Mouse (Mus musculus) erythroid progenitor cell, adult 5-6 weeks (primary cell): Measurements from ENCODE around the gene Itm2c. TPM values are rescaled to one million over a fixed set of nuclear protein-coding genes. Genes with fewer than 3 reads are reported as not detected.

Experiments used
- ATAC-seq: replicated peaks from 2 replicates; pipeline ENCODE4 v1.8.0; 2016; ENCODE audit warnings: moderate number of reproducible peaks, mild to moderate bottlenecking, moderate TSS enrichment, inconsistent platforms; ENCODE audit not compliant: poor library complexity, low FRiP score, severe bottlenecking
- total RNA-seq, 2 experiments: library from RNA; stranded (forward) in 1 of 2; stranded (reverse) in 1 of 2; fragments of 150-400 nt in 1 of 2; fragments of 186-747, 209-891 nt in 1 of 2; gene quantifications; 2 replicates each; pipeline versions ENCODE4 v1.2.3 to v1.2.4; 2015 to 2017; ENCODE audit warnings: low replicate concordance in 2 of 2

Itm2c gene
- total RNA-seq (2015; ENCODE audit: low replicate concordance) (3.4 and 9.4 TPM in 2 replicates), total RNA-seq (2017; ENCODE audit: low replicate concordance) (6.3 and 12.1 TPM in 2 replicates)

GRCm38 (mm10) chr1:85894231-85894747 is at the start of gene Itm2c:
Itm2c (plus strand) TSS chr1:85894281.
- ATAC-seq: peak; percentile 82; the same call in 1 of the 2 replicates

DNA sequence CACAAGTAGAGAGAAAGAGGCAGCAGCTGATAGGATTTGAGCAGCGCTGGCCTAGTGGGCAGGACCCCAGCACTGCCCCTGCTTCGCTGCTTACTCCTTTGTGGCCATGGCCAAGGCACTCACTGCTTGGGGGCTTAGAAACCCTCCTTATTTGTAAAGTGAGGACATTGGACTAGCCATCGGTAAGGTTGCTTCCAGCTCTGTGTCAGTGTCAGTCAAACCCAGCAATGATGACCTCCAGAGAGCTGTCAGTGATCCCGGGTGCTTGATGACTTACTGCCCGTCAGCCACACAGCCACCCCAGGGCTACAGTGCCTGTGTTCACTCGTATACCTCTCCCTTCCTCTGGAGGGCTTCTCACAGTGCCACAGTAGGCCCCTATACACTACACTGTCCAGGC is 49.1 kb upstream of the Itm2c start:
- ATAC-seq: no peak

GRCm38 (mm10) chr1:85845476-85845875 is 48.6 kb upstream of the Itm2c start:
- ATAC-seq: no peak

- no peak for ATAC-seq
Observed at GRCm38 (mm10) chr1:85849016-85849415, 45.1 kb upstream of the Itm2c start.

DNA sequence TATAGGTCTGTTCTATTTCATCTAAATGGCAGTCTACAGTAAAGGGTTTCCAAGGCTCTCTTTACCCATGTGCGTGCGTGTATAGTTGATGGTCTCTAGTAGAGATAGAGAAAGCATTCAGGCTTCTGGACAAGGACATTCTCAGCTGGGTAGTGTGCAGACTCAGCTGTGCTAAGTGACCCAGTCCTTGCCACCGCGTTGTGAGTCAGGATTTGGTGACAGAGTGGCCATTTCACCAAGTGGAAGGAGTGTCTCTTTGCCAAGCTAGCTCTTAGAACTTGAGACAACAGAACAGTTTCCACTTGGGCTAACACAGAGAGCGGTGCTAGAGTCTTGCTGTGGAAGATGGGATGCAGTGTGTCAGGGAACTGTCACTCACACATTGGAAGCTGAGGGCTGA is 43.2 kb upstream of the Itm2c start:
- no peak for ATAC-seq

GRCm38 (mm10) chr1:85852996-85853689 is 40.9 kb upstream of the Itm2c start:
- peak; percentile 73 for ATAC-seq

- ATAC-seq: no peak
Observed at GRCm38 (mm10) chr1:85853865-85854264, 40.2 kb upstream of the Itm2c start.

DNA sequence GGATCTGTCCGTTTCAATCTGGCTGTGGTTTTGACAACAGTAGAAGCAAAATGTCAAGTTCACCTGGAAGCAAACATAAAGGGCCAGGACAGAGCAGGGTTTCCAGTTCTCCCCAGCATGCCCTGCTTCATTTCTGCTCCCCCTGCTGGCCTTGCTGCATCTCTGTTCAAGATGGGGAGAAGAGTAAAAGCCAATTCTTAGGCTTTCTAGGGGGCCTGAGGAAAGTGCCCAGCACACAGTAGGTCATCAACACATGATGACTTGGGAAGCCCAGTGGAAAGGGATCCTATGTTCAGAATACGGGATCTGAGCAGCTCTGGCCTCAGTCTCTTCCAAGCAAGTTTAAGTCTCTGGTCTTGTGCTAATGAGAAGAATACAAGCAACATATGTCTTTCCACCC is 39.6 kb upstream of the Itm2c start:
- no peak for ATAC-seq

GRCm38 (mm10) chr1:85856266-85856665 is 37.8 kb upstream of the Itm2c start:
- no peak for ATAC-seq

DNA sequence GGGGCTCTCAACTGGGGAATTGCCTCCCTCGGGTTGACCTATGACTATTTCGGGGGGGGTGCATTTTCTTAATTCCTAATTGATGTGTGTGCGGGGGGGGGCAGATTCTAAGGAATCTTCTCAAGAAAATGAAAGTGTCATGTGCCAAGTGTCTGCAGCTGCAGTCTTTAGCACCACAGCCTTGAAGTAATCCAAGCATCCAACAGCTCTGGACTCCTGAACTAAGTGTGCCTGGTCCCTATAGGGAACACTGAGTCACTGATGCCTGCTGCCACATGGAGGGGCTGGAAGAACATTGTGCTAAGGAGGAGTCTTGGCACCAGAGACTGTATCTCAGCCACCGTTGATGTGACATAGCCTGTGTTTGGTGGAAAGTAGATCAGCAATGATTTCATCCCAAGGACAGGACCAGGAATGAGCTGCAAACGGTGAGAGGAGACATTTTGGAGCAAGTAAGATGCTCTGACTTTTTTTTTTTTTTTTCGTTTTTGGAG is 36.8 kb upstream of the Itm2c start:
- no peak for ATAC-seq

DNA sequence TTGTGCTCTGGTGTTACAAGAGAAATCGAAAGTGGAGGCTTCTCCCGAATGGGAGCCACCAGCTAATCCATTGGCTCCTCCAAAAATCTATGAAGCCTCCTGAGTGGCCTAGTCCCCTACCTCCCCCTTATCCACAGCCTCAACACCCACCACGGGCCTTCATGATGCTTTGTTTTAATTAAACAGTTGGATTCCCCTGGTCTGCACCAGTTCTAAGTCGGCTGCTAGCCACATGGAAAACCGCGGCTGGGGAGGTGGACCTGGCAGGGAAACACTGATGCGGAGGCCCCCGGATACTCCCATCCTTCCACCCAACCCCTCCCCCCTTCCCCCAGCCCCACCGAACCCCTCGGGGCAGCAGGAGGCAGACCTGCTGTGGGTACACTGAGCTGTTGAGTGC is 29.7 kb upstream of the Itm2c start:
- no peak for ATAC-seq

- no peak for ATAC-seq
Observed at GRCm38 (mm10) chr1:85870001-85870400, 24.1 kb upstream of the Itm2c start.

GRCm38 (mm10) chr1:85870546-85870945 is 23.5 kb upstream of the Itm2c start:
- no peak for ATAC-seq

DNA sequence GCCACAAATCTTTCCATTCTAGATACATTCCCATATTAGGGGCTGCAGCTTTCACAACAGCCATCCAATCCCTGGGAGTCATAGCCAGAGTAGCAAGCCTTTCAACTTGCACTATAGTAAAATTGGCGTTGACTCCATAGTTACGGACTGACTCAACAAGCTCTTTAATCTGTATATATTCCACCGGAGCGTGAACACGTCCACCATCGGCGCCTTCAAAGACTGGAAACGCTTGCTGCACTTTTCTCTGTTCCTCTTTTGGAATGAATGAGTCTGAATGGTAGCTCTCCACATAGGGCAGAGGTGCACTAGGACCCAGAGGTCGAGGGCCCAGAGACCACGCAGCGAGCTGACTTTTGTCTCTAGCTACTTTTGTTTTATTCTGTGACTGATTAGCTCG is 12.1 kb upstream of the Itm2c start:
- ATAC-seq: no peak

GRCm38 (mm10) chr1:85887221-85887620 is 6.9 kb upstream of the Itm2c start:
- no peak for ATAC-seq

DNA sequence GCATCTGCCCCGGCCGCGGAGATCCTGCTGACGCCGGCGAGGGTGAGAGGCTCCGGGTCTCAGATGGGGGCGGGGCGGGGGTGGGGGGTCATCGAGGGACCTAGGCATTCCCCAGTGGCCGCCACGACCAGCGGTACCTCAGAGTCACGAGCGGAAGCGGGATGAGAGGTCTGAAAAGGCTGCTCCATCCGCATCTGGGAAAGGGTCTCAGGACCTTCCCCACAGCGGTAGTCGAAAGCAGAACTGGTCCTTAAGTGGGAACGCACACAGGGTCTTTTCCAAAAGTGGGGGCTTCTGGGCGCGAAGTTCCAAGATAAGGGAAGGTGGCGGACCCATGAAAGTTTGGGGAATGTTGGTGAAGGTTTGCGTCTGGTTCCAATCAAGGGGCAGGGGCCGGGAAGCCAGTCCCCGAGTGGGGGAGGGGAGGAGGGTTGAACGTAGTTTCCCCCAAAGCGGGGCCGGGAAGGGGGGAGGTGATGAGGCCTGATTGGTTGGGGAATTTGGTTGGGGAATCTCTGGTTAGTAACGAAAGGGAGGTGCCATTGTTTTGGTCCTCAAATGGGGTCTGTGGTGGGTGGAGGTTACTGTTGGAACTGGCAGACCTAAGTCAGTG is 773 bp downstream of the Itm2c start:
- ATAC-seq: no peak

GRCm38 (mm10) chr1:85895391-85895837 is 1.3 kb downstream of the Itm2c start:
- ATAC-seq: 0 out of 2 replicates have a peak, but pooled peaks have one; percentile 33

- no peak for ATAC-seq
Observed at GRCm38 (mm10) chr1:85896110-85896509, 2.0 kb downstream of the Itm2c start.

DNA sequence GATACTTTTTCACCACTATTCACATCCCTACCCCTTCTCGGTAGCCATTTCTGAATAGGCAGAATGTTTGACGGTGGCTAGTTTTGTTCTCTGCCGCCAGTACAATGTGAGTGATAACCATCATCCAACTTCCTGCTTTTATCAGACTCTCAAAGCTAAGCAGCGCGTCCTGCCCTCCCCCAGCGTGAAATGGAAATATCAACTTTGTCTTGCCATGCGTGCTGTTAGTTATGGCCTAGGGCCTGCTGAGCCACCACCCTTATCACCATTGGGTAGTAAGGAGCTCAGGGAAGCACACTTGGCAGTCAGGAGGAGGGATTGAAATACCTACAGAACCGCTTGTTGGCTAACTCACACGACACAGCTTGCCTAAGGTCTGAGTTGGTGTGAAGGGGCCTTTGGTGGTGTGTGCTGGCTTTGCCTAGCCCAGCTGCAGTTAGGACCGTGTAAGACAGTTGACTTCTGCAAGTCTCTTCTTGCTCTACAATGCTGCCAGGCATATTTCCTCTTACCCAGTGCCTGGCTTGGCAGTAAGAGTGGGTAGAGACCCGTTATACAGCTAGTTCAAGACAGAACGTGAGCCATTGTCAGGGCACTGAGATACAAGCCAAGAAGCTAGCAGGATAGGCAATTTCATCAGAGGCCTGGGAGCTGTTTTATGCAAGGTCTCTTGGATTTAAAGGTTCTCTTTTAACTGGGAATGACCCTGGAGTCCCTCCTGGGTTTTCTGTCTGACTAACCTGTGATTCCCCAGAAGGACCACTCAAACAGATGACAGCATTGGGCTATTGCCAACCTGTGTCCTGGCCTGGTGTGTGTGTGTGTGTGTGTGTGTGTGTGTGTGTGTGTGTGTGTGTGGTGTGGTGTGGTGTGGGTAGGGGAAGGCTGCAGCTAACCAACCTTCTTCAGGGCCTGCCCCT is 3.0 kb downstream of the Itm2c start:
- no peak for ATAC-seq
